Mouse (Mus musculus) adrenal gland, postnatal 10 days (tissue): Measurements from ENCODE around the gene Mbtps1. TPM values are rescaled to one million over a fixed set of nuclear protein-coding genes. Genes with fewer than 3 reads are reported as not detected.
A peak's percentile ranks its signal among the peaks of the same experiment; 100 is the strongest.

Source experiments
- DNase-seq: peaks from one replicate; pipeline ENCODE4 v3.0.0; 2021; ENCODE audit warnings: mixed read lengths
- total RNA-seq, 2 experiments: library from RNA; stranded (reverse); gene quantifications; 2 replicates each; pipeline ENCODE4 v1.2.3; 2021

Mbtps1 gene
- total RNA-seq, 2 experiments from 2014 or later, result 103 to 114 TPM

- DNase-seq, result no peak
These were observed 56.4 kb downstream of the Mbtps1 start for GRCm38 (mm10) chr8:119502111-119502510.

- no peak for DNase-seq
These were observed 56.9 kb downstream of the Mbtps1 start, which contains the start of gene Slc38a8 for GRCm38 (mm10) chr8:119501598-119501997. Gene Slc38a8, minus strand, starts transcription at chr8:119501698.

- DNase-seq, result no peak
These were observed 58.7 kb downstream of the Mbtps1 start for GRCm38 (mm10) chr8:119499836-119500235.

GRCm38 (mm10) chr8:119496848-119497247 lies 61.7 kb downstream of the Mbtps1 start:
- peak; percentile 79 for DNase-seq

GRCm38 (mm10) chr8:119487093-119487492 lies 71.4 kb downstream of the Mbtps1 start:
- DNase-seq, result no peak

- DNase-seq, result no peak
These were observed 74.2 kb downstream of the Mbtps1 start for GRCm38 (mm10) chr8:119484145-119484896.

GRCm38 (mm10) chr8:119478684-119479083 lies 79.9 kb downstream of the Mbtps1 start:
- no peak for DNase-seq

- DNase-seq, result no peak
These were observed 90.4 kb downstream of the Mbtps1 start for GRCm38 (mm10) chr8:119468091-119468490.

- DNase-seq, result no peak
These were observed 91.7 kb downstream of the Mbtps1 start for GRCm38 (mm10) chr8:119466794-119467193.

GRCm38 (mm10) chr8:119466105-119466504 lies 92.4 kb downstream of the Mbtps1 start:
- DNase-seq, result peak; percentile 41

GRCm38 (mm10) chr8:119463709-119464108 lies 94.8 kb downstream of the Mbtps1 start:
- DNase-seq, result no peak

GRCm38 (mm10) chr8:119461356-119461755 lies 97.2 kb downstream of the Mbtps1 start:
- peak; percentile 37 for DNase-seq

GRCm38 (mm10) chr8:119459724-119460123 lies 98.8 kb downstream of the Mbtps1 start:
- peak; percentile 36 for DNase-seq

Other genes with a start within 250 kb of the Mbtps1 start
- 100 to 1,000 TPM; 168 to 176 TPM for gene Hsbp1, start 214.2 kb downstream of the Mbtps1 start, total RNA-seq
- 10 to 100 TPM; 69.7 to 86.6 TPM for gene Mlycd, start 163.9 kb downstream of the Mbtps1 start, total RNA-seq
- gene Osgin1, start 124.6 kb downstream of the Mbtps1 start, total RNA-seq, result 10 to 100 TPM; 72.1 to 81.4 TPM
- gene Necab2, start 112.0 kb downstream of the Mbtps1 start, total RNA-seq, result 10 to 100 TPM in 1 of 2 experiments, 1 to 10 TPM in 1; 9.4 to 11.9 TPM
- gene Slc38a8, start 57.0 kb downstream of the Mbtps1 start, total RNA-seq, result not detected
- gene Hsdl1, start 16.4 kb upstream of the Mbtps1 start, total RNA-seq, result 10 to 100 TPM; 24.8 to 28.0 TPM
- not detected for gene Dnaaf1, start 16.5 kb upstream of the Mbtps1 start, total RNA-seq
- 10 to 100 TPM; 10.1 to 13.0 TPM for gene Taf1c, start 46.5 kb upstream of the Mbtps1 start, total RNA-seq
- not detected for gene Adad2, start 54.0 kb upstream of the Mbtps1 start, total RNA-seq
- gene Kcng4, start 76.9 kb upstream of the Mbtps1 start, total RNA-seq, result under 1 TPM; 0.42 to 0.79 TPM
- gene Wfdc1, start 107.6 kb upstream of the Mbtps1 start, total RNA-seq, result 10 to 100 TPM; 15.4 to 17.4 TPM
- under 1 TPM; 0.12 to 0.39 TPM for gene Atp2c2, start 141.3 kb upstream of the Mbtps1 start, total RNA-seq
- 10 to 100 TPM in 1 of 2 experiments, 1 to 10 TPM in 1; 8.7 to 12.0 TPM for gene Tldc1, start 219.7 kb upstream of the Mbtps1 start, total RNA-seq